Mouse (Mus musculus) left cerebral cortex, adult 2 months (tissue): ENCODE data around the gene Defa31. TPM values are rescaled to one million over a fixed set of nuclear protein-coding genes. Genes with fewer than 3 reads are reported as not detected.
"Not testable (repeated sequence)": the region's sequence is repeated elsewhere in the genome, so short reads cannot be mapped to it uniquely, and the experiment has no call there.

ENCODE experiments used
- DNase-seq, 2 experiments: peaks; one replicate each; pipeline ENCODE4 v3.0.0; 2021 to 2022; ENCODE audit warnings: low spot score in 2 of 2, mixed read lengths in 1 of 2; ENCODE audit errors: extremely low spot score in 1 of 2
- H3K27ac ChIP-seq: fragments of 200-600 bp; 2 replicates; pipeline ENCODE4 v1.8.1; 2022
- H3K4me3 ChIP-seq: fragments of 200-600 bp; 2 replicates; pipeline ENCODE4 v1.8.1; 2022
- intact Hi-C: fragments of 180-260 bp; cut with DNase I; formaldehyde crosslinking; loops from one replicate; pipeline ENCODE4 v1.15.1; 2025
- long read RNA-seq, 2 experiments: library from polyadenylated mRNA; stranded (forward); transcript quantifications; one replicate each; pipeline ENCODE4 v2.0.0; 2021; ENCODE audit warnings: borderline mapping rate in 2 of 2
- total RNA-seq, 2 experiments: library from RNA; stranded (reverse); gene quantifications; 2 replicates each; pipeline ENCODE4 v1.2.3; 2021

Defa31 gene
- total RNA-seq, result not detected
- long read RNA-seq, experiment 1, result 0 reads
- long read RNA-seq, experiment 2, result 0 reads

DNA sequence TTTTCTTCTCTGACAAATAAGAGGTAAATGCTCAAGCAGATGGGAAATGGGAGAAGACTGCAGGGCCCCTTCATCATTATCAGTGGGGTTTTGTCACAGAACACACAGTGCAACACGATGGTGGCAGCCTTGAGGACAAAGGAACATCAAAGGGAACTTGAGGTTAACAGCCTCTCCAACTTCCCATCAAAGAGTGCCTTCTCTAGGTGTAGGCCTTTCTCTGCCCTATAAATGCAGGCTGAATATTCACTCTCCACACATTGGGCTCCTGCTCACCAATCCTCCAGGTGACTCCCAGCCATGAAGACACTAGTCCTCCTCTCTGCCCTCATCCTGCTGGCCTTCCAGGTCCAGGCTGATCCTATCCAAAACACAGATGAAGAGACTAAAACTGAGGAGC, at the start of gene Defa31:
Gene Defa31, plus strand, starts transcription at position 301 of the 400 bp plus-strand sequence.
- DNase-seq, H3K27ac ChIP-seq, intact Hi-C loops, H3K4me3 ChIP-seq: not testable (repeated sequence)

DNA sequence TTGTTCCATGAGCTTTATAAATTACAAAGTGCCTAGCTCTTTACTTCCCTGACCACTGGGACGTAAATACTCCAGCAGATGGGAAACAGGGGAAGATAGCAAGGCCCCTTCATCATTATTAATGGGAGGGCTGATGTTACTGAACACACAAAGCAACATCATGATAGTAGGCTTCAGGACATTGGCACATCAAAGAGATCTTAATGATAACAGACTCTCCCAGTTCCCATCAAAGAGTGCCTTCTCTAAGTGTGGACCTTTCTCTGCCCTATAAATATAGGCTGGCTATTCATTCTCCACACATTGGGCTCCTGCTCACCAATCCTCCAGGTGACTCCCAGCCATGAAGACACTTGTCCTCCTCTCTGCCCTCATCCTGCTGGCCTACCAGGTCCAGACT, 29.4 kb upstream of the Defa31 start, which contains the start of gene Defa22:
Gene Defa22, plus strand, starts transcription at position 301 of the 400 bp plus-strand sequence.
- DNase-seq, H3K27ac ChIP-seq, intact Hi-C loops, H3K4me3 ChIP-seq: not testable (repeated sequence)

DNA sequence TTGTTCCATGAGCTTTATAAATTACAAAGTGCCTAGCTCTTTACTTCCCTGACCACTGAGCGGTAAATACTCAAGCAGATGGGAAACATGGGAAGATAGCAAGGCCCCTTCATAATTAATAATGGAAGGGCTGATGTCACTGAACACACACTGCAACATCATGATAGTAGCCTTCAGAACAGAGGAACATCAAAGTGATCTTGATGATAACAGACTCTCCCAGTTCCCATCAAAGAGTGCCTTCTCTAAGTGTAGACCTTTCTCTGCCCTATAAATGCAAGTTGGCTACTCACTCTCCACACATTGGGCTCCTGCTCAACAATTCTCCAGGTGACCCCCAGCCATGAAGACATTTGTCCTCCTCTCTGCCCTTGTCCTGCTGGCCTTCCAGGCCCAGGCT, 9.8 kb downstream of the Defa31 start, which contains the start of gene Gm15293:
Gene Gm15293, plus strand, starts transcription at position 301 of the 400 bp plus-strand sequence.
- intact Hi-C loops, result not testable (repeated sequence)

More for the DNA sequence above, 9.8 kb downstream of the Defa31 start, which contains the start of gene Gm15293:
- not testable (repeated sequence) for DNase-seq, H3K4me3 ChIP-seq, H3K27ac ChIP-seq

Other genes with a start within 250 kb of the Defa31 start
- not detected for gene AY761185, start 246.9 kb upstream of the Defa31 start, total RNA-seq
- not detected for gene Defa21, start 166.1 kb upstream of the Defa31 start, total RNA-seq
- not detected for gene Defa23, start 136.6 kb upstream of the Defa31 start, total RNA-seq
- not detected for gene Defa35, start 126.6 kb upstream of the Defa31 start, total RNA-seq
- not detected for gene Defa25, start 107.2 kb upstream of the Defa31 start, total RNA-seq
- gene Gm14851, start 95.6 kb upstream of the Defa31 start, total RNA-seq, result not detected
- gene Defa30, start 57.0 kb upstream of the Defa31 start, total RNA-seq, result not detected
- gene Defa22, start 29.3 kb upstream of the Defa31 start, total RNA-seq, result not detected
- gene Gm15293, start 9.9 kb downstream of the Defa31 start, total RNA-seq, result not detected
- not detected for gene Gm15292, start 58.1 kb downstream of the Defa31 start, total RNA-seq
- not detected for gene Defa27, start 123.9 kb downstream of the Defa31 start, total RNA-seq
- not detected for gene Defa29, start 135.4 kb downstream of the Defa31 start, total RNA-seq
- gene Defa2, start 186.9 kb downstream of the Defa31 start, total RNA-seq, result not detected
- gene Defa33, start 200.2 kb downstream of the Defa31 start, total RNA-seq, result not detected
- not detected for gene Defa36, start 235.8 kb downstream of the Defa31 start, total RNA-seq